Mouse (Mus musculus) bone marrow macrophage, adult 2 months (primary cell): ENCODE data around the gene Ascl3.

ENCODE experiments used
- CTCF ChIP-seq: IDR thresholded peaks from 2 replicates; pipeline ENCODE4 v1.5.1; 2012; ENCODE audit warnings: low read depth, mild to moderate bottlenecking, low read length, moderate library complexity
- POLR2A ChIP-seq: IDR thresholded peaks from 2 replicates; pipeline ENCODE4 v1.6.1; 2012; ENCODE audit warnings: mild to moderate bottlenecking, low read depth, low read length, borderline replicate concordance

DNA sequence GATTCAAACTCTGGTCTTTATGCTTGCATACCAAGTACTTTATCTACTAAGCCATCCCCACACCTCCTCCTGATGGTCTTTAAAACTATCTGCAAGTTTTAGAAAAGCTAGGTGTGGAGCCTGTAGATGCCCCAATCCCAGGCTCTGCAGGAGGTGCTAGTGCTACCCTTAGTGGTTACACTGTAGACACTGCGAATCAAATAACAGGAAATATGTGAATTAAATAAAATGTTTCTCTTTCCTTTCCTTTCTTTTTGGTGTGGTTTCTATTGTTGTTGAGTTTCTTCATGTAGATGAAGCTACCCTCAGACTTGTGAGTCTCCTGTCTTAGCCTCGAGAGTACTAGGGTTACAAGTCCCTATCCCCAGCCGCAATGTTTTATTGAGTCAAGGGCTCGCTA lies 10.2 kb upstream of the Ascl3 start:
- TF ChIP-seq POLR2A (no peak), CTCF (no peak)
